8 mouse cellular contexts compared by ENCODE assay signal in the genomic region with DNA sequence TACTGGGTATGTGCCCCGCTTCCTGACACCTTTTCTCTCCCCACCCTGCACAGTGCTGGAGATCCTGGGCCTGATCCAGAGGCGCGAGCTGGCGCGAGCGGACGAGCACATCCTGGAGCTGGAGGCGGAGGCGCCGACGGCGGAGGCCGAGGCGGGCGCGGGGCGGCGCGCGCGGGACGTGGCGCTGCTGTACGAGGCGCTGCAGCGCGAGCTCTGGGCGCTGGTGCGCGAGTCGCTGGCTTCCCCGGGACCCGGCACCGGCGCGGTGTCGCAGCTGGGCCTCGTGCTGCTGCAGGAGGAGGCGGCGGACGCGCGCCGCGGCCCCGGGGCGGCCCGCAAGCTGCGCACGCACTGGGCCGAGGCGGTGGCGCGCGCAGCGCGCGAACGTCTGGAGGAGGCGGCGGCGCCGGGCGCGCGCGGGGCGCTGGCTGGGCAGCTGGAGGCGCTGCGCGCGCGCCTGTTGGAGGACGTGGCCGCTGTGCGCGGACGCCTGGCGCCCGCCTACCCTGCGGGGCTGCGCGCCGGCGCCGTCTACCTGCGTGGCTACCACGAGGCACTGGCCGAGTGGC. TPM values are rescaled to one million over a fixed set of nuclear protein-coding genes. Genes with fewer than 3 reads are reported as not detected.
A peak's percentile ranks its signal among the peaks of the same experiment; 100 is the strongest.
DNase-seq lines count a peak whose midpoint lies in the region; ATAC-seq lines count a peak whose summit lies in the region.

No protein-coding gene starts in this region.

- peak overlapping the region; percentile 60 for H3K4me3 ChIP-seq in hindbrain, embryonic 16.5 days (ENCODE audit: low read length)

- H3K4me2 ChIP-seq in hindbrain, embryonic 16.5 days (ENCODE audit: low read length): peak overlapping the region; percentile 79

- H3K36me3 ChIP-seq in hindbrain, embryonic 16.5 days (ENCODE audit: control insufficient read depth, insufficient read depth, low read length): no peaks in the 10 kb centered on the region

- peaks cover 3% of the 10 kb centered on the region; the same call in 1 of the 2 replicates for H3K9me3 ChIP-seq in hindbrain, embryonic 16.5 days (ENCODE audit: control insufficient read depth, low read length)

- H3K27ac ChIP-seq in hindbrain, embryonic 16.5 days (ENCODE audit: low read depth, low read length): peak overlapping the region; percentile 87

- peak; percentile 93 for ATAC-seq in hindbrain, embryonic 16.5 days

- peaks cover 48% of the 10 kb centered on the region for H3K27me3 ChIP-seq in hindbrain, embryonic 16.5 days (replicated peaks; ENCODE audit: control insufficient read depth, insufficient read depth, low read length)

- peaks cover 8% of the 10 kb centered on the region for H3K4me1 ChIP-seq in hindbrain, embryonic 16.5 days (ENCODE audit: control insufficient read depth, insufficient read depth, low read depth, low read length)

- WGBS in hindbrain, embryonic 16.5 days: 0% methylated on average over 72 of the region's 89 CpGs

- H3K9ac ChIP-seq in hindbrain, embryonic 16.5 days (ENCODE audit: low read depth, low read length): peak overlapping the region; percentile 79

- DNase-seq in ZHBTc4 (ENCODE audit: low read depth, low spot score): peak; percentile 91
- peak; percentile 47 to 76 for DNase-seq in cerebellum, postnatal 4 days (ENCODE audit: low spot score in 2 of 2)
- DNase-seq in gastrocnemius, adult 8-10 months (ENCODE audit: low spot score in 2 of 2): peak; percentile 37 to 54
- DNase-seq in left cerebral cortex, adult 9 months (ENCODE audit: low spot score in 2 of 2): peak; percentile 35 to 69
- peak; percentile 78 to 91 for DNase-seq in lung, postnatal 4 days
- peak; percentile 86 for DNase-seq in right cerebral cortex, adult 18-20 months
- peak; percentile 68 for DNase-seq in urinary bladder, postnatal 25 days (ENCODE audit: low spot score)

RNA-seq across cellular contexts. Expression of a gene that starts 10.8 kb away (rescaled TPM):
- under 1 TPM; 0.27 to 0.80 (median 0.35) TPM for total RNA-seq in gastrocnemius, adult 8-10 months (2022)
- polyA plus RNA-seq in hindbrain, embryonic 16.5 days (2015; fragmentation: Nextera tagmentation; extraction: Ambion mirVana): 0.97 and 1.5 TPM in 2 replicates

RNA-seq across cellular contexts. Expression of a gene that starts 15.3 kb away (rescaled TPM):
- 10 to 100 TPM; 18.0 to 20.0 (median 19.8) TPM for total RNA-seq in gastrocnemius, adult 8-10 months (2022)
- 13.5 and 15.9 TPM in 2 replicates for polyA plus RNA-seq in hindbrain, embryonic 16.5 days (2015; fragmentation: Nextera tagmentation; extraction: Ambion mirVana)

RNA-seq across cellular contexts. Expression of a gene that starts 34.2 kb away (rescaled TPM):
- total RNA-seq in gastrocnemius, adult 8-10 months (2022): 1 to 10 TPM; 2.1 to 2.7 (median 2.3) TPM
- 3.5 and 4.2 TPM in 2 replicates for polyA plus RNA-seq in hindbrain, embryonic 16.5 days (2015; fragmentation: Nextera tagmentation; extraction: Ambion mirVana)

RNA-seq across cellular contexts. Expression of a gene that starts 34.2 kb away (rescaled TPM):
- total RNA-seq in gastrocnemius, adult 8-10 months (2022): 10 to 100 TPM in 1 of 4 experiments, 1 to 10 TPM in 3; 7.6 to 10.2 (median 8.8) TPM
- 36.3 and 37.1 TPM in 2 replicates for polyA plus RNA-seq in hindbrain, embryonic 16.5 days (2015; fragmentation: Nextera tagmentation; extraction: Ambion mirVana)

RNA-seq across cellular contexts. Expression of a gene that starts 43.7 kb away (rescaled TPM):
- total RNA-seq in gastrocnemius, adult 8-10 months (2022): not detected
- polyA plus RNA-seq in hindbrain, embryonic 16.5 days (2015; fragmentation: Nextera tagmentation; extraction: Ambion mirVana): 0.99 and 2.3 TPM in 2 replicates

Comparison
In these comparisons a context has a peak if more than half of its experiments do, and no peak if none do; other contexts are left out.
1. Peak in every context shown above with its lines: DNase-seq, ATAC-seq, H3K4me3 ChIP-seq and H3K27ac ChIP-seq.